Mouse (Mus musculus): ENCODE measurements around the gene Zfp57.

DNA sequence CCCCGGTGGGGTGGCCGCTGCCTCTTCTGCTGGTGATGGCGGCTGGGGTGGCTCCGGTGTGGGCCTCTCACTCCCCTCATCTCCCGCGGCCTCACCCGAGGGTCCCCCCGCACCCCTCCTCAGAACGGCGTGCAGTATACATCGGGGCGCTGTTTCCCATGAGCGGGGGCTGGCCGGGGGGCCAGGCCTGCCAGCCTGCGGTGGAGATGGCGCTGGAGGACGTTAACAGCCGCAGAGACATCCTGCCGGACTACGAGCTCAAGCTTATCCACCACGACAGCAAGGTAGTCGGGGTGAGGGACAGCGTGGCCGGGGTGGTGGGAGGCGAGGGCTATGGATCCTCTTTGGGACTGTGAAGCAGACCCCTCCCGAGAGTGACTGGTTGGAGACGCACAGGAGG is 49.9 kb downstream of the Zfp57 start:
- TF ChIP-seq CTCF (IDR thresholded peaks at IDR 0.05; ENCODE audit: insufficient read depth, low read depth, low read length): no peak
- TF ChIP-seq POLR2A (IDR thresholded peaks at IDR 0.05; ENCODE audit: insufficient read depth, low read depth, low read length): no peak
